Mouse (Mus musculus) lung, postnatal 0 days (tissue): ENCODE measurements around the gene Anapc1. TPM values are rescaled to one million over a fixed set of nuclear protein-coding genes. Genes with fewer than 3 reads are reported as not detected.

Source experiments
- ATAC-seq: fragments of 200-750 bp; cut with Nextera tagmentation; 2 replicates; pipeline ENCODE4 v1.8.0; 2017; ENCODE audit warnings: moderate library complexity
- DNase-seq: peaks from one replicate; pipeline ENCODE4 v3.0.0-alpha.2; 2016; ENCODE audit warnings: low spot score
- H3K27ac ChIP-seq: fragments of 300-500 bp; sonication (generic); 2 replicates; pipeline ENCODE4 v1.5.1; 2014; ENCODE audit warnings: antibody characterized with exemption, mild to moderate bottlenecking, low read length, mixed read lengths
- H3K27me3 ChIP-seq: fragments of 300-500 bp; sonication (generic); replicated peaks from 2 replicates; pipeline ENCODE4 v1.6.1; 2014; ENCODE audit warnings: low read length, mixed read lengths; ENCODE audit not compliant: insufficient read depth
- H3K36me3 ChIP-seq: fragments of 300-500 bp; sonication (generic); 2 replicates; pipeline ENCODE4 v1.6.1; 2014; ENCODE audit warnings: low read length, mixed read lengths; ENCODE audit not compliant: insufficient read depth
- H3K4me1 ChIP-seq: fragments of 300-500 bp; sonication (generic); 2 replicates; pipeline ENCODE4 v1.6.1; 2014; ENCODE audit warnings: antibody characterized with exemption, low read depth, low read length, mixed read lengths; ENCODE audit not compliant: insufficient read depth
- H3K4me2 ChIP-seq: fragments of 300-500 bp; sonication (generic); replicated peaks from 2 replicates; pipeline ENCODE4 v1.6.1; 2014; ENCODE audit warnings: low read depth, mild to moderate bottlenecking, low read length, moderate library complexity, mixed read lengths
- H3K4me3 ChIP-seq: fragments of 300-500 bp; sonication (generic); 2 replicates; pipeline ENCODE4 v1.5.1; 2014; ENCODE audit warnings: low read depth, low read length
- H3K9ac ChIP-seq: fragments of 300-500 bp; sonication (generic); replicated peaks from 2 replicates; pipeline ENCODE4 v1.6.1; 2014; ENCODE audit warnings: low read depth, mild to moderate bottlenecking
- H3K9me3 ChIP-seq: fragments of 300-500 bp; sonication (generic); 2 replicates; pipeline ENCODE4 v1.6.1; 2016; ENCODE audit warnings: low read length, mixed read lengths
- CTCF ChIP-seq: IDR thresholded peaks from 2 replicates; pipeline ENCODE4 v1.5.1; 2016; ENCODE audit warnings: antibody characterized with exemption, mild to moderate bottlenecking
- EP300 ChIP-seq: IDR thresholded peaks from 2 replicates; pipeline ENCODE4 v1.6.1; 2016; ENCODE audit warnings: antibody characterized with exemption, mild to moderate bottlenecking, control low read depth
- WGBS: fragments of 180-500 bp; shearing (Covaris S2); extraction: QIAGEN DNeasy Blood & Tissue Kit; methylation state at CpG from one replicate; pipeline ENCODE4 v1.1.7; 2014; 5-methylcytosine and 5-hydroxymethylcytosine counted together
- polyA plus RNA-seq: library from polyadenylated mRNA; unstranded; fragments of >200 nt; fragmentation: Nextera tagmentation; extraction: Ambion mirVana; gene quantifications from 2 replicates; pipeline ENCODE4 v1.2.1, GENCODE M21; 2015

The Anapc1 gene
- polyA plus RNA-seq, result 15.9 and 20.4 TPM in 2 replicates

DNA sequence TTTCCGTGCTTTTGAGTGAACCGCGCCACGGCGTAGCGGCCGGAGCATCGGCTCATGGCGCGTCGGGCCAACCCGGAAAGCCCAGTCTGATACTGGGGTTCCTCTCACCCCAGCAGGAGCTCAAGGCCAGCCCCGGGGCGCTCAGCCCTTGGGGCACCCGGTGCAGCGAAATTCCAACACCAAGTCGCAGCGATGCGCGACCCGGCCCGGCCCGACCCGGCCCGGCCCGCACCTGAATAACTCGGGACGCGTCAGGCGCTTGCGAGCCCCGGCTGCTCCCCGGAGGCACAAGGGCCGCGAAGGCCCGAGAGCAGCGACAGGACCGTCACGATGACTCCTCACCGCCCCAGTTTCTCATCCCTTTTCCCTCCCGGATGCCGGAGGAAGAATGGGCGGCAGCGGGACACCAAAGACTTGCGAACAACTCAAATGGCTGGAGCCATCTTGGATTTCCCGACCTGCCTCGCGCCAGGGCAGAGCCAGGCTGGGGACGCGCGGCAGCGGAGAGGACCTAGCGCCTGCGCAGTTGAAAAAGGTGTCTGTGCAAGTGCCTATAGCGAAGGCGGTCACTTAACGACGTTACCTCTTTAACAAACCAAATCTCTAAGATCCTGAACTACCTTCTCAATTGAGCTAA is at the start of gene Anapc1:
TSS of gene Anapc1 (minus strand) at position 471 of the 637 bp plus-strand sequence.
- Histone ChIP-seq H3K4me1 (0 out of 2 replicates have a peak, but pooled peaks cover 5% of the 10 kb centered on the region), H3K9ac (peak within 1 kb of the TSS; percentile 92), H3K9me3 (no peaks in the 10 kb centered on the region), H3K4me3 (peak within 1 kb of the TSS; percentile 96), H3K27ac (peak within 1 kb of the TSS; percentile 83), H3K27me3 (no peaks in the 10 kb centered on the region), H3K36me3 (peaks cover 1% of the 10 kb centered on the region; the same call in 1 of the 2 replicates), H3K4me2 (peak within 1 kb of the TSS; percentile 77)
- under 1% methylated on average over 56 of the region's 58 CpGs for WGBS
- peak; percentile 97 for DNase-seq
- peak; percentile 99 for ATAC-seq
- TF ChIP-seq EP300 (no peak), CTCF (no peak)

DNA sequence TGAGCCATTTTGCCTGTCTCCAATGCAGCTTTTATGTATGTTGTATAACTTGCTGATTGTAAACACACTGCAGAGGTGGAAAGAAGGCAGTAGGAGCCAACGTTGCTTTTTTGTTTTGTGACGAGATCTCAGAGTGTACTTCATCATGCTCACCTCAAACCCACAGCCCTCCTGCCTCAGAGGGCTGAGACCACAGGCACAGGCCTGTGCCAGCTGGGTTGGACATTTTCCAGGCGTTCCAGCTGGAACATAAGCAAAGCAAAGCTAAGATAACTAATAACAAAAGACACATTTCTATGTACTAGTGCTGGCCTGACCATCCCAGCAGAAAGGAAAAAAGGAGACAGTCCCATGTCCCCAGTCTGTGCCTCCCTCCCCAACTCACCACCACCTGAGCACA is 47.9 kb upstream of the Anapc1 start:
- no peak overlapping the region for H3K4me3 ChIP-seq
- H3K9me3 ChIP-seq, result no peaks in the 10 kb centered on the region
- peaks cover 4% of the 10 kb centered on the region; the same call in 1 of the 2 replicates for H3K4me1 ChIP-seq
- no peaks in the 10 kb centered on the region for H3K27me3 ChIP-seq
- H3K27ac ChIP-seq, result no peak overlapping the region
- peak; percentile 44 for DNase-seq
- TF ChIP-seq CTCF, result no peak
- TF ChIP-seq EP300, result no peak
- H3K9ac ChIP-seq, result no peak overlapping the region
- H3K36me3 ChIP-seq, result peaks cover 3% of the 10 kb centered on the region; the same call in 1 of the 2 replicates
- no peak overlapping the region for H3K4me2 ChIP-seq
- ATAC-seq, result peak; percentile 44; the same call in 1 of the 2 replicates
- 27% methylated on average over 3 of the region's 3 CpGs for WGBS

- Histone ChIP-seq H3K9ac (no peak overlapping the region), H3K4me1 (peaks cover 5% of the 10 kb centered on the region; the same call in 1 of the 2 replicates), H3K4me2 (no peak overlapping the region), H3K27me3 (no peaks in the 10 kb centered on the region), H3K27ac (no peak overlapping the region), H3K4me3 (no peak overlapping the region), H3K9me3 (no peaks in the 10 kb centered on the region), H3K36me3 (no peaks in the 10 kb centered on the region)
- ATAC-seq, result no peak
- 64% methylated on average over 1 of the region's 1 CpGs for WGBS
- DNase-seq, result no peak
- no peak for TF ChIP-seq EP300
- TF ChIP-seq CTCF, result no peak
These were observed 44.8 kb upstream of the Anapc1 start for GRCm38 (mm10) chr2:128731951-128732350.

DNA sequence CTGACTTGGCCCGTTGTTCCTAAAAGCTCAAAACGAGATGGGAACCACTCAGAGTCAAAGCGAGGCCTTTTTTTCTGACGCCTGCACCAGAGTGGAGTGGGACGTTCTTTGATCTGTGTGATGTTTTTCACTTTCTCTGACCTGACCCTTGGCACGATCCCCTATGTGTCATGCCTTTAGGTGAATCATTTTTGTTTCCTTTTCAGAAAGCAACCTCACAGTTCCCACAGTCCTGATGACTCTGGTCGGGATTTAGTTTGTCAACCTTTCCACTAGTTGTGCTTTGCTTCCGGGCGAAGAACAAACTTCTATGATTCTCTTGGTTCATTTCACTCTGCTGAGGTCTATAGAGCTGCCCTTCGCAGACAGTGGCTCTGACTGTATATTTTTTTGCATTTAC is 44.3 kb upstream of the Anapc1 start:
- 64% methylated on average over 10 of the region's 10 CpGs for WGBS
- Histone ChIP-seq H3K36me3 (no peaks in the 10 kb centered on the region), H3K27me3 (no peaks in the 10 kb centered on the region), H3K9ac (no peak overlapping the region), H3K9me3 (no peaks in the 10 kb centered on the region), H3K27ac (no peak overlapping the region), H3K4me1 (peaks cover 5% of the 10 kb centered on the region; the same call in 1 of the 2 replicates), H3K4me2 (no peak overlapping the region), H3K4me3 (no peak overlapping the region)
- no peak for DNase-seq
- no peak for ATAC-seq
- TF ChIP-seq EP300 (no peak), CTCF (no peak)

GRCm38 (mm10) chr2:128729141-128729540 is 42.0 kb upstream of the Anapc1 start:
- DNase-seq (no peak), ATAC-seq (no peak)
- Histone ChIP-seq H3K36me3 (no peaks in the 10 kb centered on the region), H3K9me3 (no peaks in the 10 kb centered on the region), H3K4me3 (no peak overlapping the region), H3K9ac (no peak overlapping the region), H3K4me2 (no peak overlapping the region), H3K27ac (no peak overlapping the region), H3K4me1 (peaks cover 5% of the 10 kb centered on the region; the same call in 1 of the 2 replicates), H3K27me3 (no peaks in the 10 kb centered on the region)
- no peak for TF ChIP-seq EP300
- TF ChIP-seq CTCF, result no peak
- 82% methylated on average over 7 of the region's 7 CpGs for WGBS

- no peak for ATAC-seq
- Histone ChIP-seq H3K27ac (no peak overlapping the region), H3K4me2 (no peak overlapping the region), H3K27me3 (no peaks in the 10 kb centered on the region), H3K36me3 (no peaks in the 10 kb centered on the region), H3K9me3 (no peaks in the 10 kb centered on the region), H3K4me3 (no peak overlapping the region), H3K9ac (no peak overlapping the region), H3K4me1 (peaks cover 5% of the 10 kb centered on the region; the same call in 1 of the 2 replicates)
- DNase-seq, result no peak
- no peak for TF ChIP-seq CTCF
- TF ChIP-seq EP300, result no peak
- WGBS, result 56% methylated on average over 4 of the region's 4 CpGs
These were observed 40.9 kb upstream of the Anapc1 start for GRCm38 (mm10) chr2:128728066-128728465.
